Mouse (Mus musculus) embryonic facial prominence, embryonic 10.5 days (tissue): Measurements from ENCODE around the gene Brd3os. TPM values are rescaled to one million over a fixed set of nuclear protein-coding genes. Genes with fewer than 3 reads are reported as not detected.

Experiments
- DNase-seq: peaks from one replicate; pipeline ENCODE4 v3.0.0-alpha.2; 2017; ENCODE audit warnings: low spot score
- H3K27ac ChIP-seq: fragments of 300-500 bp; sonication (generic); replicated peaks from 2 replicates; pipeline ENCODE4 v1.5.1; 2016; ENCODE audit warnings: mild to moderate bottlenecking
- H3K27me3 ChIP-seq: fragments of 300-500 bp; sonication (generic); replicated peaks from 2 replicates; pipeline ENCODE4 v1.6.1; 2016; ENCODE audit warnings: low read depth, mild to moderate bottlenecking; ENCODE audit not compliant: poor library complexity, severe bottlenecking
- H3K36me3 ChIP-seq: fragments of 300-500 bp; sonication (generic); replicated peaks from 2 replicates; pipeline ENCODE4 v1.6.1; 2016; ENCODE audit warnings: mild to moderate bottlenecking, moderate library complexity
- H3K4me1 ChIP-seq: fragments of 300-500 bp; sonication (generic); 2 replicates; pipeline ENCODE4 v1.6.1; 2016
- H3K4me3 ChIP-seq: fragments of 300-500 bp; sonication (generic); 2 replicates; pipeline ENCODE4 v1.5.1; 2016; ENCODE audit warnings: mild to moderate bottlenecking, moderate library complexity
- H3K9me3 ChIP-seq: fragments of 300-500 bp; sonication (generic); 2 replicates; pipeline ENCODE4 v1.6.1; 2016; ENCODE audit warnings: mild to moderate bottlenecking
- WGBS: fragments of 180-500 bp; shearing (Covaris S2); methylation state at CpG from one replicate; pipeline ENCODE4 v1.1.7; 2016; 5-methylcytosine and 5-hydroxymethylcytosine counted together
- polyA plus RNA-seq: library from polyadenylated mRNA; unstranded; fragments of >200 nt; fragmentation: Nextera tagmentation; extraction: Ambion mirVana; gene quantifications from 2 replicates; pipeline ENCODE4 v1.2.1, GENCODE M21; 2016

The Brd3os gene
- polyA plus RNA-seq, 1 experiment from 2014 or later, result 8.9 TPM

- Histone ChIP-seq H3K36me3 (no peaks in the 10 kb centered on the region), H3K9me3 (no peaks in the 10 kb centered on the region), H3K27me3 (no peaks in the 10 kb centered on the region), H3K27ac (peak overlapping the region; percentile 83), H3K4me3 (peak overlapping the region; percentile 32), H3K4me1 (peaks cover 91% of the 10 kb centered on the region)
- WGBS, result 13% methylated on average over 8 of the region's 8 CpGs
- peak; percentile 71 for DNase-seq
Observed at GRCm38 (mm10) chr2:27411688-27412174, 30.4 kb upstream of the Brd3os start.

- peak overlapping the region; percentile 32; the same call in 1 of the 2 replicates for H3K4me3 ChIP-seq
Observed at GRCm38 (mm10) chr2:27412245-27412800, 29.8 kb upstream of the Brd3os start.

GRCm38 (mm10) chr2:27413582-27413935 is 28.6 kb upstream of the Brd3os start:
- WGBS, result 25% methylated on average over 2 of the region's 2 CpGs

More at GRCm38 (mm10) chr2:27412245-27412800, 29.8 kb upstream of the Brd3os start:
- peaks cover 91% of the 10 kb centered on the region for H3K4me1 ChIP-seq
- H3K9me3 ChIP-seq, result no peaks in the 10 kb centered on the region
- DNase-seq, result no peak
- 10% methylated on average over 7 of the region's 7 CpGs for WGBS
- no peaks in the 10 kb centered on the region for H3K36me3 ChIP-seq
- H3K27me3 ChIP-seq, result no peaks in the 10 kb centered on the region
- peak overlapping the region; percentile 83 for H3K27ac ChIP-seq

GRCm38 (mm10) chr2:27413936-27414657 is 28.0 kb upstream of the Brd3os start:
- Histone ChIP-seq H3K4me1 (peaks cover 91% of the 10 kb centered on the region), H3K36me3 (no peaks in the 10 kb centered on the region), H3K9me3 (no peaks in the 10 kb centered on the region), H3K27ac (peak overlapping the region; percentile 70), H3K4me3 (peak overlapping the region; percentile 37; the same call in 1 of the 2 replicates), H3K27me3 (no peaks in the 10 kb centered on the region)
- peak; percentile 33 for DNase-seq
- WGBS, result 27% methylated on average over 16 of the region's 16 CpGs

More at GRCm38 (mm10) chr2:27413582-27413935, 28.6 kb upstream of the Brd3os start:
- peak overlapping the region; percentile 70 for H3K27ac ChIP-seq
- DNase-seq, result no peak
- H3K36me3 ChIP-seq, result no peaks in the 10 kb centered on the region
- H3K4me3 ChIP-seq, result peak overlapping the region; percentile 37; the same call in 1 of the 2 replicates
- no peaks in the 10 kb centered on the region for H3K27me3 ChIP-seq
- peaks cover 91% of the 10 kb centered on the region for H3K4me1 ChIP-seq
- no peaks in the 10 kb centered on the region for H3K9me3 ChIP-seq

- H3K27me3 ChIP-seq, result no peaks in the 10 kb centered on the region
- H3K9me3 ChIP-seq, result no peaks in the 10 kb centered on the region
- H3K27ac ChIP-seq, result peak overlapping the region; percentile 70; the same call in 1 of the 2 replicates
- peaks cover 98% of the 10 kb centered on the region for H3K4me1 ChIP-seq
- 66% methylated on average over 11 of the region's 11 CpGs for WGBS
- DNase-seq, result no peak
- no peak overlapping the region for H3K4me3 ChIP-seq
- H3K36me3 ChIP-seq, result peaks cover under 1% of the 10 kb centered on the region; the same call in 1 of the 2 replicates
Observed at GRCm38 (mm10) chr2:27415060-27415783, 26.9 kb upstream of the Brd3os start.

- Histone ChIP-seq H3K27ac (peak overlapping the region; percentile 40; the same call in 1 of the 2 replicates), H3K27me3 (no peaks in the 10 kb centered on the region), H3K4me3 (no peak overlapping the region), H3K36me3 (peaks cover 10% of the 10 kb centered on the region; the same call in 1 of the 2 replicates), H3K4me1 (peaks cover 94% of the 10 kb centered on the region), H3K9me3 (no peaks in the 10 kb centered on the region)
- 37% methylated on average over 3 of the region's 3 CpGs for WGBS
- no peak for DNase-seq
Observed at GRCm38 (mm10) chr2:27416425-27416824, 25.7 kb upstream of the Brd3os start.

- Histone ChIP-seq H3K27ac (no peak overlapping the region; the same call in 1 of the 2 replicates), H3K4me3 (no peak overlapping the region), H3K9me3 (no peaks in the 10 kb centered on the region), H3K4me1 (peaks cover 92% of the 10 kb centered on the region), H3K36me3 (peaks cover 20% of the 10 kb centered on the region), H3K27me3 (no peaks in the 10 kb centered on the region)
- WGBS, result 69% methylated on average over 5 of the region's 5 CpGs
- DNase-seq, result no peak
Observed at GRCm38 (mm10) chr2:27417648-27418153, 24.4 kb upstream of the Brd3os start.

GRCm38 (mm10) chr2:27418577-27419070 is 23.5 kb upstream of the Brd3os start:
- Histone ChIP-seq H3K4me1 (peaks cover 92% of the 10 kb centered on the region), H3K4me3 (no peak overlapping the region), H3K9me3 (no peaks in the 10 kb centered on the region), H3K27me3 (no peaks in the 10 kb centered on the region), H3K27ac (peak overlapping the region; percentile 32; the same call in 1 of the 2 replicates), H3K36me3 (peaks cover 29% of the 10 kb centered on the region)
- no peak for DNase-seq
- WGBS, result 56% methylated on average over 6 of the region's 6 CpGs

GRCm38 (mm10) chr2:27421293-27422068 is 20.6 kb upstream of the Brd3os start:
- H3K4me1 ChIP-seq, result peaks cover 90% of the 10 kb centered on the region
- 80% methylated on average over 20 of the region's 20 CpGs for WGBS
- H3K27me3 ChIP-seq, result no peaks in the 10 kb centered on the region
- no peaks in the 10 kb centered on the region for H3K9me3 ChIP-seq
- H3K27ac ChIP-seq, result no peak overlapping the region
- no peak overlapping the region for H3K4me3 ChIP-seq
- no peak for DNase-seq
- H3K36me3 ChIP-seq, result peaks cover 29% of the 10 kb centered on the region

GRCm38 (mm10) chr2:27423596-27423995 is 18.5 kb upstream of the Brd3os start:
- Histone ChIP-seq H3K36me3 (peaks cover 29% of the 10 kb centered on the region), H3K9me3 (no peaks in the 10 kb centered on the region), H3K4me1 (peaks cover 81% of the 10 kb centered on the region), H3K4me3 (peak overlapping the region; percentile 94; the same call in 1 of the 2 replicates), H3K27ac (no peak overlapping the region; the same call in 1 of the 2 replicates), H3K27me3 (no peaks in the 10 kb centered on the region)
- WGBS, result 84% methylated on average over 7 of the region's 7 CpGs
- no peak for DNase-seq

GRCm38 (mm10) chr2:27425161-27425611 is 16.9 kb upstream of the Brd3os start:
- no peaks in the 10 kb centered on the region for H3K27me3 ChIP-seq
- H3K36me3 ChIP-seq, result peaks cover 29% of the 10 kb centered on the region
- H3K4me1 ChIP-seq, result peaks cover 65% of the 10 kb centered on the region
- no peaks in the 10 kb centered on the region for H3K9me3 ChIP-seq
- under 1% methylated on average over 20 of the region's 20 CpGs for WGBS
- peak; percentile 74 for DNase-seq
- peak overlapping the region; percentile 94 for H3K4me3 ChIP-seq
- H3K27ac ChIP-seq, result peak overlapping the region; percentile 96
